Mouse (Mus musculus): Measurements from ENCODE around the gene Ncoa3. TPM values are rescaled to one million over a fixed set of nuclear protein-coding genes. Genes with fewer than 3 reads are reported as not detected.

Gene Ncoa3
- polyA plus RNA-seq (2017; shearing (Covaris generic)): 161 TPM

GRCm38 (mm10) chr2:165992270-165993172 is at the start of gene Ncoa3:
Gene Ncoa3 (plus strand): TSS chr2:165992636.

Other genes starting within 250 kb of the Ncoa3 start
- 60.7 TPM for gene Zmynd8, start 93.6 kb upstream of the Ncoa3 start, polyA plus RNA-seq (2017; shearing (Covaris generic))
- 0.66 TPM for gene Sulf2, start 163.0 kb downstream of the Ncoa3 start, polyA plus RNA-seq (2017; shearing (Covaris generic))